Mouse (Mus musculus) megakaryocyte, embryonic 14.5 days (primary cell): ENCODE measurements around the gene Kcnip4. TPM values are rescaled to one million over a fixed set of nuclear protein-coding genes. Genes with fewer than 3 reads are reported as not detected.

ENCODE experiments used
- H3K27me3 ChIP-seq: replicated peaks from 2 replicates; pipeline ENCODE3; 2012; ENCODE audit warnings: inconsistent platforms
- H3K36me3 ChIP-seq: replicated peaks from 2 replicates; pipeline ENCODE3; 2012; ENCODE audit warnings: low read length, inconsistent platforms, mixed read lengths
- H3K4me1 ChIP-seq: 2 replicates; pipeline ENCODE4 v1.6.1; 2012; ENCODE audit warnings: inconsistent platforms
- H3K4me3 ChIP-seq: replicated peaks from 2 replicates; pipeline ENCODE3; 2012; ENCODE audit warnings: moderate library complexity, mild to moderate bottlenecking, inconsistent platforms
- H3K9me3 ChIP-seq: 2 replicates; pipeline ENCODE4 v1.6.1; 2012; ENCODE audit warnings: inconsistent platforms
- FLI1 ChIP-seq: IDR thresholded peaks from 2 replicates; pipeline ENCODE4 v1.6.1; 2012; ENCODE audit warnings: low read length, inconsistent platforms, mixed read lengths
- GATA1 ChIP-seq: IDR thresholded peaks from 3 replicates; pipeline ENCODE4 v1.6.1; 2012; ENCODE audit warnings: mixed read lengths, low read length, inconsistent platforms, borderline replicate concordance
- polyA plus RNA-seq: library from polyadenylated mRNA; stranded (reverse); fragments of >175 nt; gene quantifications from 2 replicates; pipeline ENCODE4 v1.2.3, GENCODE M21; 2012; ENCODE audit warnings: low replicate concordance; ENCODE audit not compliant: insufficient read depth

Gene Kcnip4
- polyA plus RNA-seq, 1 experiment: not detected

DNA sequence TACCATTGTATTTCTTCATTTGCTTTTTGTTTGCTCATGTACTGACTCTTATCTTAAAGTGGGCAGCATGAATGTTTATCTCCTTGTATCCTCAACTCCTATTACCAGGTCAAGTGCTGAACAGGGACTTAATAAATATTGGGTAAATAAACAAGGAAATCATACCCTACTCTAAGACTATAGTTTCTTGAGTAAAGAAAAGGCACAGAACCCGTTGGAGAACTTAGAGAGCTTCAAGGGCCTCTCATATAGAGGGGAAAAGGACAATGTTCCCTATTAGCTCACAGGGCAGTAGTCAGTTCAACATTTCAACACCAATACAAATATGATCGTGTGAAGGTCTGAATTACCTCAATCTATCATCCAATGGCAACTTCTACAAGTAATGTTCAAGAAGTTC is 37.4 kb downstream of the Kcnip4 start:
- Histone ChIP-seq H3K36me3 (no peaks in the 10 kb centered on the region), H3K27me3 (no peaks in the 10 kb centered on the region), H3K9me3 (no peaks in the 10 kb centered on the region), H3K4me3 (no peak overlapping the region), H3K4me1 (no peaks in the 10 kb centered on the region)
- no peak for TF ChIP-seq FLI1
- TF ChIP-seq GATA1: no peak

DNA sequence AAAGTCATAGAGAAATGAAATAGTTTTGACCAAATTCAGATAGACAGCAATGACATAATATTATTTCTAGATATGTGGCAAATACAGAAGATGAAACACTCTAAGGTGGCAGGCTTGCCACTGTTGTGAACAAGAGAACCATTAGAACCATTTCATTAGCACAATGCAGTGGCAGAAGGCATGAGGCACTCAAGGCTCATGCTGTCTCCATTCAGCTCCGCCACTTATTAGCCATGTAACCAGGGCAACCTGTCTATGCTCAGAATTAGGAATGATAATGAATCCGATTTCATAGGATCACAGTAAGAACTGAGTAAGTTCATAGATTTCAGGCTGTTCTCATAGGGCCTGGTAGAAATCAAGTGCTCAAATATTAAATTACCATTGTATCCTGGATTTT is 54.0 kb downstream of the Kcnip4 start:
- no peak overlapping the region for H3K4me3 ChIP-seq
- TF ChIP-seq FLI1 (no peak), GATA1 (no peak)
- no peaks in the 10 kb centered on the region for H3K36me3 ChIP-seq
- no peaks in the 10 kb centered on the region for H3K9me3 ChIP-seq
- no peaks in the 10 kb centered on the region for H3K4me1 ChIP-seq
- no peaks in the 10 kb centered on the region for H3K27me3 ChIP-seq

DNA sequence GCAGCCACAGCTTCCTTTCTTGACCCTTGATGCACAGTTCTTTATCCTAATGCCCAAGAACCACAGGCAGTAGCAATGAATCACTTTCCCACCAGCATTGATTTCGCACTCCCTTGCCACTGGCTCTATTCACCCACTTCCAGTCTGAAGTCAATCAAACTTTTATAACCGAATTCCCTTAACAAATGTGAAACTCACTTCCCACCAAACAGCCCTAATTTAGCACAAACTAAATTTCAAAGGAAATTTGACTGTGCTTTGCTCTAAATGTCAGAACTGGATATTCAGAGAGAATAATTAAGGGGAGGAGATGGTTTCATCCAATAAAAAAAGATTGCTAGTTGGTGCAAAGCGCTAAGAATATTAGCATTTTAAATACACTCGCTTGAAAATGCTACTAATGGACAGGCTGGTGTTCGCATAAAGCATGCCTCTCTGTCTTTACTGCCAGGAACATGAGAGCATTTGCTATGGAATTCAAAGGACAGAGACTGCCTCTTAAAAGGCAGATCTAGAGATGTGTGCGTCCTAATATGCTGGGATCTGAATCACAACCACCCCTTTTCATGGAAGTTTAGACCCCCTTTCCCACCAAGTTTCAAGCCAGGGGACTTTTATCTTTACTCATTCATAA is 63.9 kb downstream of the Kcnip4 start:
- H3K4me3 ChIP-seq: no peak overlapping the region
- TF ChIP-seq GATA1 (no peak), FLI1 (no peak)
- no peaks in the 10 kb centered on the region for H3K9me3 ChIP-seq
- H3K27me3 ChIP-seq: no peaks in the 10 kb centered on the region
- H3K4me1 ChIP-seq: no peaks in the 10 kb centered on the region
- H3K36me3 ChIP-seq: no peaks in the 10 kb centered on the region

DNA sequence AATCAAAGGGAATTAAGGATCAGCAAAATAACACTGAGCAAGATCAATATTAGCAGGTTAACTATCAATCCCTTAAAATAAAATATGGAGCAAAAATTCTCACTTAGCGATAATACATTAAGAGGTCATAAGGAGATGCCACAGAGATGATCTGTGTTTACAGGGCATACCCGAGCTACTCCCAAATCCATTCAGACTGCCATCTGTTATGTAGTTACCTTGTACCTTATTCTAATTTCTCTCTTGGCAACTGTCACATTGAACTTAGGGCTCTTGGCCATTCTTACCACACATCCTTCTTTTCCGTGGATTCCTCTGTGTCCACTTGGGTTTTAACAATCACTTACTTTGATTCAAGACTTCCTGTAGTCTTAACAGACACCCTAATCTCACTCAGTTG is 71.6 kb downstream of the Kcnip4 start:
- Histone ChIP-seq H3K4me1 (no peaks in the 10 kb centered on the region), H3K4me3 (no peak overlapping the region), H3K27me3 (no peaks in the 10 kb centered on the region), H3K36me3 (no peaks in the 10 kb centered on the region), H3K9me3 (no peaks in the 10 kb centered on the region)
- TF ChIP-seq GATA1 (no peak), FLI1 (no peak)

DNA sequence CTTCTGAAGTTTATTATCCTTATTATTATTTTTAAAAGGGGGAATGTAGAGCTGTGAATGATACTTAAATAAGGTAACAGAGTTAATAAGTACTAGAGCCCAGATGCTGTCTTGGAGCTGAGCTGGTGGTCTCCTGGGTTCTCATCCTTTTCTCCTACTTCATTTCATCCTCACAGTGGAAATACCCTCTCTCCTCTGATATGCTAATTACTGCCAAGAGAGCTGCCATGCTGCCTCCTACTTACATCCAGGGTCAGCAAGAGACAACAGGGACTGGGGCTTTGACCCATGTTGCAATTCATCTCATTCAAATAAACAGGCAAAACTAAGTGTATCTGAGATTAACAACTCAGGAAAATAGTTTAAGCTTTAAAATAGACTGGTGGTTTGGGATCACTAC is 73.4 kb downstream of the Kcnip4 start:
- Histone ChIP-seq H3K27me3 (no peaks in the 10 kb centered on the region), H3K9me3 (no peaks in the 10 kb centered on the region), H3K36me3 (no peaks in the 10 kb centered on the region), H3K4me3 (no peak overlapping the region), H3K4me1 (no peaks in the 10 kb centered on the region)
- no peak for TF ChIP-seq FLI1
- TF ChIP-seq GATA1: no peak

DNA sequence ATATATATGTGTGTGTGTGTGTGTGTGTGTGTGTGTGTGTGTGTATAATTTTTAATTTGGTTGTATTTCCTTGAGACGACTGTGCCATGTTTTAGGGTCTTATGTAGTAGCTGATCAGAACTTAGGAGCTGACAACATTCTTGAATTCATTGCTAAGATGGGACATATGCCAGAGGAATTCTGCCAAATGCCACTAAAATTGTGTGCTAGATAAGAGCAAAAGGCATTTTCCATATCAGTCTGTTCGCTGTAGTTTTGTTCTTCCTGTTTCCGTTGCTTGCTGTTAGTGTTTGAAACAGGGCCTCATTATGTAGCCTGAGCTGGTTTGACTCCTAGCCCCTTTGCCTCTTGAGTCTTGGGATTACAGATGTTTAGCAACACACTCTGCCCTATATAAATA is 73.8 kb downstream of the Kcnip4 start:
- no peaks in the 10 kb centered on the region for H3K36me3 ChIP-seq
- no peak for TF ChIP-seq FLI1
- TF ChIP-seq GATA1: no peak
- no peak overlapping the region for H3K4me3 ChIP-seq
- no peaks in the 10 kb centered on the region for H3K4me1 ChIP-seq
- no peaks in the 10 kb centered on the region for H3K9me3 ChIP-seq
- H3K27me3 ChIP-seq: no peaks in the 10 kb centered on the region

DNA sequence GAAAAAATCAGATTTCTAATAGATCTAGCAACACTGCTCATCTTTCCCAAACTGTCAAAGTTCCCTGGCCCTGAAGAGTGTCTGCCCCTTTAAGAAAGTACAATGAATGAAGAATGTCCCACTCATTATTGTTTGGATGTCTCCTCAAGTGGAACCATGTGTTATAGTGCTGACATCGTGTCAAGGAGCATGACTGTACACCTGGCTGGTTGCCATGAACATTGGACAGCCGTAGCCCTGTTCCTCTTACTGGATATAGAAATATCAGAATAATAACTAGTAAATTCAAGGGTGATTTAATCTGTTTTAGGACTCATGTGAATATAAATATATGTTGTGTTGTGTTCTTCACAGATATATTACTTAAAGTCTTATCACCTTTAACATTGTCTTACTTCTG is 87.5 kb downstream of the Kcnip4 start:
- H3K4me1 ChIP-seq: no peaks in the 10 kb centered on the region
- no peaks in the 10 kb centered on the region for H3K36me3 ChIP-seq
- no peak for TF ChIP-seq GATA1
- no peaks in the 10 kb centered on the region for H3K27me3 ChIP-seq
- no peaks in the 10 kb centered on the region for H3K9me3 ChIP-seq
- H3K4me3 ChIP-seq: no peak overlapping the region

DNA sequence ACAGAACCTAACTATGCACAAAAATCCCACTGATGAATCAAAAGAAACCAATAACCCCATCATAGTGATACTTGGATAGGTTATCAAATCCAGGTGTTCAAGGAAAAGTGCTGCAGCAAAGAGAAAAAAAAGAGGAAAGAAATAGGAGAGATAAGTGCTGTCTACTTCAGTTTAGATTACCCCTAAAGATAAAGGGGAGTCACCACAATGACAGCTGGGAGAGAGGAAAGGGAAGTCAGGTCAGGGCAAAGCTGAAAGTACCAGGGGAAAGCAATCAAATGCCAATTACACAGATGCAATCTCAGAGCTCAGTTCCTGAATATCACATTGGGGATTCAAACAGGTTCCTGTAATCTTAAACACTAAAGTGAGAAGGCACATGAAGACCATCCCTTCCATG is 97.0 kb downstream of the Kcnip4 start:
- no peaks in the 10 kb centered on the region for H3K27me3 ChIP-seq
- TF ChIP-seq FLI1 (no peak), GATA1 (no peak)
- no peak overlapping the region for H3K4me3 ChIP-seq
- H3K9me3 ChIP-seq: no peaks in the 10 kb centered on the region
- no peaks in the 10 kb centered on the region for H3K36me3 ChIP-seq
- no peaks in the 10 kb centered on the region for H3K4me1 ChIP-seq

DNA sequence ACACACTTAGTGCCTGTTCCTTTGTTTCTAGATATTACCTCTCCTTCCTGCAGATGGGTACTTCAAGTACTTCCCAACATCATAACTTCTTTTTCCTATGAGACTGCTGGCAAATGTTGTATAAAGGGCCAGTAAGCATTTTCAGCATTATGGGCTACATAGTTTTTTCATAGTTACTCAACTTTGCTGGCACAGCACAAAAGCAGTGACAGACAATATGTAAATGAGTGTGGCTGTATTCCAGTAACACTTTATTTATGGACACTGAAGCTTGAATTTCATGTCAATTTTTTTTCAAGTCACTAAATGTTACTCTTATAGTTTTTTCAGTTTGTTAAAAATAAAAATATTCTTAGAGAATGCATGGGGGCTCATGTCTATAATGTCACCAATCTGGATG is 105.0 kb downstream of the Kcnip4 start:
- Histone ChIP-seq H3K4me1 (no peaks in the 10 kb centered on the region), H3K27me3 (no peaks in the 10 kb centered on the region), H3K9me3 (no peaks in the 10 kb centered on the region), H3K36me3 (no peaks in the 10 kb centered on the region), H3K4me3 (no peak overlapping the region)
- TF ChIP-seq FLI1: no peak
- TF ChIP-seq GATA1: no peak

DNA sequence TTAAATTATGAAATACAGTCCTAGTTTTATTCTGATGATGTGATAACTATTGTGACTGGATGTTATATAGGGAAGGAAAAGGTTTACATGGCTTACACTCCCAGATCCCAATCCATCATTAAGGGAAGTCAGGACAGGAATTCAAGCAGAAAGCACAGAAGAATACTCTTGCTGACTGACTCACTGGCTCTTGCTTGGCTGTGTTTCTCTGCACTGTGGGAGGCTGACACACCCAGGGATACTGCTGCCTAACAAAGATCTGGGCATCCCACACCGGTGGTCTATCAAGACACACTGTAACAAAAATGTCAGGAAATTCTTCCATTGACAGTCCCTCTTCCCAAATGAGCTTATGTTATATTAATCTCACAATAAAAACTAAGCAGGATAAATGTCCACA is 116.4 kb downstream of the Kcnip4 start:
- H3K4me1 ChIP-seq: no peaks in the 10 kb centered on the region
- H3K4me3 ChIP-seq: no peak overlapping the region
- no peak for TF ChIP-seq GATA1
- no peak for TF ChIP-seq FLI1
- no peaks in the 10 kb centered on the region for H3K36me3 ChIP-seq
- no peaks in the 10 kb centered on the region for H3K9me3 ChIP-seq
- no peaks in the 10 kb centered on the region for H3K27me3 ChIP-seq

DNA sequence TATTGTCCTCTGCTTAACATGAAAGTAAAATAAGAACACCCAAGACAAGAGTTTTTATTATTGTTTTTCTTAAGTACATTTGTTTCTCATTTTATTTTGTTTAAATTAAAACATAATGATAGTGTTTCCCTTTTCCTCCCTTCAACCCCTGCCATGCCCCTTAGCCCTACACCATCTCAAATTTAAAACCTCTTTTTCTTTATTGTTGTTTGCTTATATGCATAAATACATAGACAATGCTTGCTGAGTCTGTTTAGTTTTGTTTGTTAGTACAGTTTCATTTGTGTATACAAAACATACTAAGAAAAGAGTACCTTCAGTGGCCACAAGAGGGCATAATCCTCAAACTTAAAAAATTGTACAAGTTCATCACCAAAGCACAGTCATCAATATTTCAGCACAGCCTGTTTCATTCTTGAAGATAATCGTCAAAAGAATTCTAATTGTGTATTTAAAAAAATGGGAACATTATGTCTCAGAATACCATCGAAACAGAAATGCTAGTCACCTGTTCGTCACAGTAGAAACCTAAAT is 154.1 kb downstream of the Kcnip4 start:
- TF ChIP-seq GATA1 (no peak), FLI1 (no peak)
- Histone ChIP-seq H3K27me3 (no peaks in the 10 kb centered on the region), H3K4me3 (no peak overlapping the region), H3K36me3 (no peaks in the 10 kb centered on the region), H3K9me3 (no peaks in the 10 kb centered on the region), H3K4me1 (no peaks in the 10 kb centered on the region)
